Mouse (Mus musculus) erythroblast, adult 5-6 weeks (primary cell): ENCODE data around the gene Hrasls5. TPM values are rescaled to one million over a fixed set of nuclear protein-coding genes. Genes with fewer than 3 reads are reported as not detected.
A peak's percentile ranks its signal among the peaks of the same experiment; 100 is the strongest.

Experiments
- ATAC-seq: replicated peaks from 2 replicates; pipeline ENCODE4 v1.8.0; 2016; ENCODE audit warnings: moderate number of reproducible peaks, mild to moderate bottlenecking, moderate TSS enrichment, inconsistent platforms; ENCODE audit not compliant: poor library complexity, low FRiP score, severe bottlenecking
- total RNA-seq, 2 experiments: library from RNA; stranded (forward) in 1 of 2; stranded (reverse) in 1 of 2; fragments of 150-400 nt in 1 of 2; fragments of 200-764, 138-1000 nt in 1 of 2; gene quantifications; 2 replicates each; pipeline versions ENCODE4 v1.2.3 to v1.2.4; 2015 to 2017; ENCODE audit warnings: low replicate concordance in 2 of 2

The Hrasls5 gene
- total RNA-seq, 2 experiments from 2014 or later, result not detected

GRCm38 (mm10) chr19:7605930-7606783 lies 6.2 kb upstream of the Hrasls5 start:
- no peak for ATAC-seq

GRCm38 (mm10) chr19:7606801-7607689 lies 5.3 kb upstream of the Hrasls5 start, which contains the start of gene Lgals12:
Gene Lgals12 (minus strand): TSS chr19:7607193.
- no peak for ATAC-seq

GRCm38 (mm10) chr19:7607690-7608201 lies 4.6 kb upstream of the Hrasls5 start:
- ATAC-seq, result no peak

- ATAC-seq, result no peak
Measured at GRCm38 (mm10) chr19:7613151-7613550, 810 bp downstream of the Hrasls5 start.

- no peak for ATAC-seq
Measured at GRCm38 (mm10) chr19:7616231-7616930, 4.0 kb downstream of the Hrasls5 start.

- no peak for ATAC-seq
Measured at GRCm38 (mm10) chr19:7617085-7617484, 4.7 kb downstream of the Hrasls5 start.

- peak; percentile 72 for ATAC-seq
Measured at GRCm38 (mm10) chr19:7617696-7618095, 5.4 kb downstream of the Hrasls5 start.

GRCm38 (mm10) chr19:7633021-7633420 lies 20.7 kb downstream of the Hrasls5 start:
- ATAC-seq, result no peak

- no peak for ATAC-seq
Measured at GRCm38 (mm10) chr19:7633786-7634185, 21.4 kb downstream of the Hrasls5 start.

GRCm38 (mm10) chr19:7648913-7649666 lies 36.7 kb downstream of the Hrasls5 start:
- no peak for ATAC-seq

GRCm38 (mm10) chr19:7672033-7672432 lies 59.7 kb downstream of the Hrasls5 start:
- ATAC-seq, result no peak

- no peak for ATAC-seq
Measured at GRCm38 (mm10) chr19:7687988-7688387, 75.6 kb downstream of the Hrasls5 start.

Other genes with a start within 250 kb of the Hrasls5 start
- 3.3 and 7.5 TPM in 2 replicates for gene Spindoc, start 229.5 kb upstream of the Hrasls5 start, total RNA-seq (2015; ENCODE audit: low replicate concordance)
- 0.09 TPM in 1 of 2 replicates, not detected in the other for gene Spindoc, start 229.5 kb upstream of the Hrasls5 start, total RNA-seq (2017; ENCODE audit: low replicate concordance)
- 0.21 TPM in 1 of 2 replicates, not detected in the other for gene 2700081O15Rik, start 194.9 kb upstream of the Hrasls5 start, total RNA-seq (2015; ENCODE audit: low replicate concordance)
- 0.34 and 0.70 TPM in 2 replicates for gene 2700081O15Rik, start 194.9 kb upstream of the Hrasls5 start, total RNA-seq (2017; ENCODE audit: low replicate concordance)
- gene Rtn3, start 129.3 kb upstream of the Hrasls5 start, total RNA-seq (2015; ENCODE audit: low replicate concordance), result 85.3 and 86.7 TPM in 2 replicates
- gene Rtn3, start 129.3 kb upstream of the Hrasls5 start, total RNA-seq (2017; ENCODE audit: low replicate concordance), result 29.4 and 35.0 TPM in 2 replicates
- gene Atl3, start 118.5 kb upstream of the Hrasls5 start, total RNA-seq (2015; ENCODE audit: low replicate concordance), result 16.9 and 17.3 TPM in 2 replicates
- 21.1 and 25.5 TPM in 2 replicates for gene Atl3, start 118.5 kb upstream of the Hrasls5 start, total RNA-seq (2017; ENCODE audit: low replicate concordance)
- 78.4 and 83.0 TPM in 2 replicates for gene Pla2g16, start 55.1 kb upstream of the Hrasls5 start, total RNA-seq (2015; ENCODE audit: low replicate concordance)
- 120 and 165 TPM in 2 replicates for gene Pla2g16, start 55.1 kb upstream of the Hrasls5 start, total RNA-seq (2017; ENCODE audit: low replicate concordance)
- not detected in 2 replicates for gene Lgals12, start 5.3 kb upstream of the Hrasls5 start, total RNA-seq (2015; ENCODE audit: low replicate concordance)
- not detected in 2 replicates for gene Lgals12, start 5.3 kb upstream of the Hrasls5 start, total RNA-seq (2017; ENCODE audit: low replicate concordance)
- not detected in 2 replicates for gene Slc22a19, start 98.8 kb downstream of the Hrasls5 start, total RNA-seq (2015; ENCODE audit: low replicate concordance)
- not detected in 2 replicates for gene Slc22a19, start 98.8 kb downstream of the Hrasls5 start, total RNA-seq (2017; ENCODE audit: low replicate concordance)
- not detected in 2 replicates for gene Slc22a26, start 190.1 kb downstream of the Hrasls5 start, total RNA-seq (2015; ENCODE audit: low replicate concordance)
- 0.17 TPM in 1 of 2 replicates, not detected in the other for gene Slc22a26, start 190.1 kb downstream of the Hrasls5 start, total RNA-seq (2017; ENCODE audit: low replicate concordance)